Mouse (Mus musculus) heart, adult 11 months (tissue): ENCODE measurements at regions not wholly inside any gene's neighbourhood (a gene's known extent, or its start where the extent isn't known, plus 50 kb on each side); places are given as distances from the start of the nearest gene placed in this dataset.
"Not testable (repeated sequence)": the region's sequence is repeated elsewhere in the genome, so short reads cannot be mapped to it uniquely, and the experiment has no call there.

Experiments
- DNase-seq: peaks from one replicate; pipeline ENCODE4 v3.0.0; 2022

DNA sequence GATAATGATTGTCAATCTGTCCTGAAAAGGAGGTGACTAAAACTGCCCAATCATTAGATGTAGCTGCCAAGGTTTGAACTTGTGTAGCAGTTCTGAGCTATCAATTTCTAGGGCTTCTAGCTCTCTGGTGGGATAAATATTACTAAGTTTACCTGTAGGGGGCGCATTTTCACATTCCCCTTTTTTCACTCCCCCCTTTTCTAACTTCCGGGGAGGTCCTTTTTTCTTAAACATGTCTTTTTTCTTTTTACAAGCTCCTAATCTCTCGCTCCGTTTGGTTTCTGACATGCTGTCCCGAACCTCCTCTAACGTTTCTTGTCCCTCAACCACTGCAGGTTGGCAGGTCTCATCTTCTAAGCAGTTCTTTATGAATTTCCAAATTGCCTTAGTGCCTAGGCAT is 2129.0 kb downstream of the Cntnap5b start:
- DNase-seq = not testable (repeated sequence)

DNA sequence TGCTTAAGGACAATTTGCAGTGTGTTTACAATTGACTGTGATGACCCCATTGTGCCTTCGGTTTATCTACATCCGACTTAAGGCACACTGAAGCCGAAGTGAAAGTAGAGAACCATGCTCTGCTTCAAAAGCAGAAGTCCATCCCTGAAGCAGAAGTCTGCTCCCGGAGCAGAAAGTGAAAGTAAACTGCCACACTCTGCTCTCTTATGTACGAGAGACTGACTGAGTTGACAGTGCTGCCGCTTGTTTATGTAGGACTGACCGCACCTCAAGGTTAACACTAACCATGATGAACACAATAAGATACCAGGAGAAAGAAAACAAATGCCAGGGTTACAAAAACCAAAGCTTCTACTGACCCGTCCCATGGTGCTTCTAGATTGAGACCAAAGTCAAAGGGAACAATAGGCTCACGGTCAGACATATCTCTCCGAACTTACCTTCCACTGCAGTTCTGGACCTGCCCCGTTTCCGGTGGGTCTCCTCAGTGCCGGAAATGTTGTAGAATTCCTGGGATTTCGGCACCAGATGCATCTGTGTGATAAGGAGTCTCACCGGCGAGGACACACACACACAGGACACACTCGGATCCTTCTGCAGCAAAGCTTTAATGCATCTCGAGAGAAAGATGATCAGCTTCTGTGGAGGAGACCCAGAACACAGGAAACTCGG is 2129.7 kb downstream of the Cntnap5b start:
- peak; percentile 89 for DNase-seq

DNA sequence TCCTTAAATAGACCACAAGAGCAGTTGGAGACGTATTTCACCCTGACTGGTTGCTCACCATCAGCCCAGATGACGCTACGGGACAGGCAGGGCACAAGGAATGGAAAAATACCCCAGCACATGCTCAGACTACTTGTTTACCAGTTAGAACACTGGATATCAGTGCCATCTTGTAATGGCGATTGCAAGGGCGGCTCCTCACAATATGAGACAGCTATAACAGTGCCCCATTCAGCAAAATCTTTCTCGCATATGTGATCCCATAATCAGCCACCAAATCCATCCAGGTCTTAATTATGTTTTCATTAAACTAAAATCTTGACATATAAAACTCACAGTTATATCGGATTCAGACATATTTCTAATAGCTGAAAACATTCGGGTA is 2130.3 kb downstream of the Cntnap5b start:
- DNase-seq = peak; percentile 93

DNA sequence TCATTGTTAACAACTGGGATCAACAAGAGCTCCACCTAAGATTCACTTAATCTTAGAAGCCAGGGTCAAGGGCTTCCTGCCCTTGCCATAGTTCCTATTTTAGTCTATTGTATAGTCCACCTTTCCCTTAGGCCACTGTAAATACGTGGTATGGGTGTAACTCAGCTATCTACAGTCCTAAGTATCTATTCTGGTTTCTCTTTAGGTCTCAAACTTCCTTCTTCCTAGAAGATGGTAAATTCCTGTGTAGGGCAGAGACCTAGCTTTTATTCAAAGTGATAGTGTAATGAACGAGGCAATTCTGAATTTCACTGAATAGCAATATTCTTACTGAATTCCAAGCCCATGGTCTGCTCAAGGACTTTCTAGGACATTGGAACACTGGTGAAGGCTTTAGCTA is 2144.4 kb downstream of the Cntnap5b start:
- not testable (repeated sequence) for DNase-seq

DNA sequence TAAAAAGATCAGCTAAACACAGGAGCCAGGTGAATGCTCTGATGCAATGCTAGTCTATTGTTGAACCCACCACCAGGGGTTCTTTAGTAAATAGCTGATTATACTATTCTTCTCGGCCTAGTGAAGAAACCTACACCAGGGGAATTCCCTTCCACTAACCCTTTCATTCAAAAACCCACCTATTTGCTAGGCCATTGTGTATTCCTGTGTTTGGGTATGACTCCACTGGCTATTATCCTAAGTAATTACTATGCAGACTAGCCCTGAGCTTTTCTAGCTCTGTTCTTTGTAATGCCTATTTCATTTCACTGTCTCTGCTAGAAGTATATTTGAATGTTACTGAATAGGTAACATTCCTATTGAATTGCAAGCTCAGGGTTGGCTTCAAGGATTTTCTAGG is 2146.3 kb downstream of the Cntnap5b start:
- DNase-seq = no peak

DNA sequence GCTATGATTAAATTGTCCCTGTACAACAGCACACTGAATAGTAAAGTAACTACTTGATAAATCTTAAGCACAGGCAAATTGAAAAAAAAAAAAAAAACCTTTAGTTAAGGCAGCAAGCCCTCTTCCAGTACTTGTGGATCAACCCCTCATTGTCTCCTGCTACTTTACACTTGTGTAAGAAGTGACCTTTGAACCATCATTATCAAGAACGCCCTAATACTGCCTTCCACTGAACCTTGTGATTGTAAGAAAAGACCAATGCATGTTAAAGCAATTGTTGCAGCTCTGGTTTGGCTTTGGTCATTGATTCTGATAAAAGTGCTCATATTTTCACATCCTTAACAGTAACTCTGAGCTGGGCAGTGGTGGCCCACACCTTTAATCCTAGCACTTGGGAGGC is 2168.5 kb downstream of the Cntnap5b start:
- DNase-seq = peak; percentile 78
